Mouse (Mus musculus): ENCODE data around the gene Nme4.

DNA sequence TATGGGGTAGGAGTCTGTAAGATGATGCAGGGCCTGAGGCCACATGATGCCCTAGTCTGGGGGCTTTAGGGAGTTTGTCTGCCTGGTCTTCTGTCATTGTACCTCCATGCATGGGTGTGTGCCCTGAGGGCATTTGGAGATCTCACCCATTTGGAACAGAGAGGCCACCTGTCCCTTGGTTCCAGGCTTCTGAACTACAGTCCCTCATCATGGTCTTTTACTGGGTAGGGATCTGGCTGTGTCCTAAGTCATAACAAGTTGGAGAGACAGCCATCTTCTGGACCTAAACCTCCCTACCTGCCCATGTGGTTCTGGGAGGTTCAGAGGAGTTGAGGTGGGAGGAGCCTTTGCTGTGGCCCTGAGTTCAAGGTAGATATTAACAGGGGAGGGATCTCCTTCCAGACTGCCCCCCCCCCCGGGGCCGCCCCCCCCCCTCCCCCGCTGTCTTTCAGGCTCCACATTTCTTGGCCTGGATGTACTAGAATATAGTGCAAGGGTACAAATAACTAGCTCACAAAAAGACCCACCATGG is 20.6 kb upstream of the Nme4 start:
- TF ChIP-seq CTCF (IDR thresholded peaks at IDR 0.05; ENCODE audit: low read depth, low read length) = no peak
- no peak for TF ChIP-seq GATA1 (IDR thresholded peaks at IDR 0.05; ENCODE audit: borderline replicate concordance, low read length)
- TF ChIP-seq POLR2AphosphoS5 (IDR thresholded peaks at IDR 0.05; ENCODE audit: insufficient replicate concordance, low read depth, low read length) = no peak
- no peak for TF ChIP-seq TAL1 (conservative IDR thresholded peaks at IDR 0.05; ENCODE audit: low read depth, low read length)
